In the genomic region with DNA sequence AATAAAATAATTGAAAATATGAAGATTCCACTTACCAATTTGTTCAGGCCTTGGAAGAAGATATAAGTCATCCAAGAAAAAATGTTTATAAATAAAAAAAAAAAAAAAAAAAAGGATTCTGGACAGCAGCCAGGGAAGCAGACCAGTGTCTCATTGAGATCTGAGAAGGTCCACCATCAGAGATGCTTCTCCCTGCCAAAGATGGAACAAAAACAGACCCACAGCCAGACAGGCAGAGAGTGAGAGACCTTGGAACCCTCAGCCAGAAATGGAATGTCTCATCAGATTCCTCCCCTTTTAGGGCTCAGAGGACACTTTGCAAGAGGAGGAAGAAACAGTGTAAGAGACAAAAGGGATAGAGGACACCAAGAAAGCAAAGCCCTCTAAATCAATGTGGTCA, we compare ENCODE assay signal across 24 mouse cellular contexts.
"Had no signal": no experiment of that assay in that cellular context is flagged by ENCODE, and none has a peak within 500 bp of the region (broad histone marks: within the 10 kb centered on the region; RNA-seq: fewer than 3 reads in every experiment).

No protein-coding gene starts in this region.

- H3K27ac ChIP-seq: gastrocnemius, adult 2 months; heart, embryonic 10.5 days; hindbrain, embryonic 10.5 days; hindbrain, embryonic 12.5 days; hindbrain, embryonic 14.5 days; layer of hippocampus, adult 2 months; left cerebral cortex, adult 2 months; limb, embryonic 10.5 days; limb, embryonic 12.5 days had no signal

- H3K9me3 ChIP-seq: heart, embryonic 10.5 days; heart, embryonic 12.5 days; hindbrain, embryonic 10.5 days; hindbrain, embryonic 12.5 days; limb, embryonic 10.5 days; limb, embryonic 12.5 days had no signal

- H3K36me3 ChIP-seq: heart, embryonic 10.5 days; heart, embryonic 12.5 days; hindbrain, embryonic 10.5 days; hindbrain, embryonic 12.5 days; limb, embryonic 10.5 days; limb, embryonic 12.5 days had no signal

- H3K4me2 ChIP-seq: heart, embryonic 12.5 days; hindbrain, embryonic 12.5 days; hindbrain, embryonic 14.5 days; limb, embryonic 12.5 days had no signal

- H3K9ac ChIP-seq: heart, embryonic 12.5 days; hindbrain, embryonic 12.5 days; hindbrain, embryonic 14.5 days; limb, embryonic 12.5 days had no signal

- DNase-seq: gastrocnemius, adult 2 months; gastrocnemius, postnatal 10 days; gastrocnemius, postnatal 25 days; heart, adult 18-20 months; heart, postnatal 10 days; heart, postnatal 4 days; kidney, adult 18-20 months; kidney, adult 8-10 months; kidney, postnatal 10 days; kidney, postnatal 25 days; kidney, postnatal 4 days had no signal

- ATAC-seq: forebrain, embryonic 16.5 days; hindbrain, embryonic 16.5 days; inflammation-experienced regulatory T-cells, adult 6 months; intestine, postnatal 0 days had no signal

- H3K4me1 ChIP-seq: heart, embryonic 10.5 days; hindbrain, embryonic 10.5 days; hindbrain, embryonic 12.5 days; limb, embryonic 10.5 days; limb, embryonic 12.5 days had no signal

- H3K4me3 ChIP-seq: gastrocnemius, adult 2 months; heart, embryonic 10.5 days; heart, embryonic 12.5 days; hindbrain, embryonic 10.5 days; hindbrain, embryonic 12.5 days; layer of hippocampus, adult 2 months; left cerebral cortex, adult 2 months; limb, embryonic 10.5 days; limb, embryonic 12.5 days had no signal

- H3K27me3 ChIP-seq: heart, embryonic 12.5 days; hindbrain, embryonic 12.5 days had no signal
